Mouse (Mus musculus): ENCODE data around the gene Cln6.

Gene Cln6

DNA sequence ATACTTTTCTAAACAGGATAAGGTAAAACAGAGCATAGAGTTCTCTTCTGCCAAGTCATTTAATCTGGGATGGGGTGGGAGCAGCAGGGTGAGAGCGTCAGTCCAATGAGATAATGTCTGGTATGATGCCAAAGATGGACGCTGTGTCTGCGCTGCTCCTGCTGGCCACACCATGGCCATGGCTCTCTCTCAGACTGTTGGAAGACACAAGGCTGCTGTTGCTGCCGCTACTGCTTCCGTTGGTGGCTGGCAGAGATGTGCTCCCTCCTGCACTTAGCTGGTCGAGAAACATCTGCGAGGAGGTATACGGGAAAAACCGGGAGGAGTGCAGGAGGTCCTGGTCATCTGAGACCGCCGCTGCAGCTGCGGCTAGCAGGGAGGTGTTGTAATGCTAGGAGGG is 43.3 kb downstream of the Cln6 start:
- no peak for DNase-seq (ENCODE audit: low read depth, low spot score)

GRCm38 (mm10) chr9:62894486-62894885 is 55.9 kb downstream of the Cln6 start:
- DNase-seq (ENCODE audit: low read depth, low spot score) = peak; percentile 63

All from A20 (cell line).